Comparison of ENCODE assay signal across 8 mouse cellular contexts in the genomic region with DNA sequence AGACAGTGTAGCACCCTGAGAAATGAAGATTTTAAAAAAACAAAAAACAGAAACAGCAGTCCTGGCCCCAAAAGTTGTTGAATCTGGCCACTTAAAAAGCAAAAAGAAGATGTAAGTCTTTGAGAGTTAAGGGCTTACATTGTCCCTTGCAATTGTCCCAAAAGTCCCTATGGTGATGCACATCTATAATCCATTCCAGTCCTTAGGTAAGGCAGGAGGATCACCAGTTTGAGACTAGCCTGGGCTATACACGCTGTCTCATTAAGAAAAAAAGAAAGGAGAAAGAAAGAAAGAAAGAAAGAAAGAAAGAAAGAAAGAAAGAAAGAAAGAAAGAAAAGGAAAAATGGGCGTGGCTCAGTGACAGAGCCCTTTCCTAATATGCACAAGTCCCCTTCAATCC. TPM values are rescaled to one million over a fixed set of nuclear protein-coding genes. Genes with fewer than 3 reads are reported as not detected.
DNase-seq lines count a peak whose midpoint lies in the region; ATAC-seq and TF ChIP-seq lines count a peak whose summit lies in the region.

No protein-coding gene starts in this region.

- peak overlapping the region; percentile 53 for H3K4me3 ChIP-seq in heart, embryonic 13.5 days
- H3K4me3 ChIP-seq in bone marrow macrophage, adult 2 months (ENCODE audit: insufficient read depth, low read length) = peak overlapping the region; percentile 62
- peak overlapping the region; percentile 37 for H3K4me3 ChIP-seq in hindbrain, embryonic 12.5 days
- peak overlapping the region; percentile 36 for H3K4me3 ChIP-seq in midbrain, embryonic 11.5 days (ENCODE audit: low read depth, low read length)

- DNase-seq in heart, postnatal 10 days = no peak
- DNase-seq in midbrain, embryonic 11.5 days (ENCODE audit: low spot score, missing footprints) = no peak
- DNase-seq in natural killer cell, adult 2 months (ENCODE audit: low spot score in 2 of 2) = no peak
- DNase-seq in thymus, postnatal 14 days = no peak
- DNase-seq in Muller cell, postnatal 12 days (ENCODE audit: inconsistent ontology term) = no peak

- H3K36me3 ChIP-seq in heart, embryonic 13.5 days = peaks cover 3% of the 10 kb centered on the region; the same call in 1 of the 2 replicates
- H3K36me3 ChIP-seq in hindbrain, embryonic 12.5 days = no peaks in the 10 kb centered on the region
- H3K36me3 ChIP-seq in midbrain, embryonic 11.5 days (ENCODE audit: control insufficient read depth, insufficient read depth, low read length) = no peaks in the 10 kb centered on the region

- WGBS in heart, embryonic 13.5 days = 27% methylated on average over 2 of the region's 2 CpGs
- WGBS in hindbrain, embryonic 12.5 days = 16% methylated on average over 2 of the region's 2 CpGs
- WGBS in midbrain, embryonic 11.5 days = 20% methylated on average over 2 of the region's 2 CpGs

- peak overlapping the region; percentile 65 for H3K27ac ChIP-seq in heart, embryonic 13.5 days (replicated peaks)
- peak overlapping the region; percentile 36 for H3K27ac ChIP-seq in bone marrow macrophage, adult 2 months (ENCODE audit: insufficient read depth, low read depth, low read length)
- H3K27ac ChIP-seq in hindbrain, embryonic 12.5 days = peak overlapping the region; percentile 93
- no peak overlapping the region; the same call in 1 of the 2 replicates for H3K27ac ChIP-seq in midbrain, embryonic 11.5 days (ENCODE audit: low read depth, low read length)

- TF ChIP-seq POLR2A in bone marrow macrophage, adult 2 months (IDR thresholded peaks at IDR 0.05; ENCODE audit: borderline replicate concordance, low read depth, low read length) = no peak

- H3K9ac ChIP-seq in heart, embryonic 13.5 days = peak overlapping the region; percentile 6
- no peak overlapping the region for H3K9ac ChIP-seq in hindbrain, embryonic 12.5 days
- peak overlapping the region; percentile 9; the same call in 1 of the 2 replicates for H3K9ac ChIP-seq in midbrain, embryonic 11.5 days (ENCODE audit: low read length)

- H3K4me2 ChIP-seq in heart, embryonic 13.5 days = peak overlapping the region; percentile 76
- H3K4me2 ChIP-seq in hindbrain, embryonic 12.5 days (replicated peaks) = peak overlapping the region; percentile 66
- H3K4me2 ChIP-seq in midbrain, embryonic 11.5 days = peak overlapping the region; percentile 62

- ATAC-seq in heart, embryonic 13.5 days (ENCODE audit: extremely low read depth, insufficient number of reproducible peaks, low FRiP score, low TSS enrichment) = no peak
- ATAC-seq in hindbrain, embryonic 12.5 days (ENCODE audit: low FRiP score) = peak; percentile 48
- peak; percentile 55 for ATAC-seq in midbrain, embryonic 11.5 days (ENCODE audit: low FRiP score)

- intact Hi-C loops in heart, postnatal 10 days (cut with DNase I) = loop anchor here (2.0 kb wide), 1 partner anchor 32 kb away; no protein-coding TSS in a partner anchor

- H3K27me3 ChIP-seq in heart, embryonic 13.5 days (replicated peaks) = peaks cover 30% of the 10 kb centered on the region
- no peaks in the 10 kb centered on the region for H3K27me3 ChIP-seq in hindbrain, embryonic 12.5 days
- H3K27me3 ChIP-seq in midbrain, embryonic 11.5 days (ENCODE audit: control insufficient read depth, insufficient read depth, low read length) = no peaks in the 10 kb centered on the region

- H3K4me1 ChIP-seq in heart, embryonic 13.5 days = peaks cover 68% of the 10 kb centered on the region
- H3K4me1 ChIP-seq in bone marrow macrophage, adult 2 months (ENCODE audit: control insufficient read depth, insufficient read depth, low read length) = peaks cover 43% of the 10 kb centered on the region
- peaks cover 30% of the 10 kb centered on the region for H3K4me1 ChIP-seq in hindbrain, embryonic 12.5 days
- H3K4me1 ChIP-seq in midbrain, embryonic 11.5 days (ENCODE audit: control insufficient read depth, insufficient read depth, low read length) = no peaks in the 10 kb centered on the region; the same call in 1 of the 2 replicates

- H3K9me3 ChIP-seq in heart, embryonic 13.5 days = no peaks in the 10 kb centered on the region
- H3K9me3 ChIP-seq in hindbrain, embryonic 12.5 days (replicated peaks) = no peaks in the 10 kb centered on the region
- no peaks in the 10 kb centered on the region for H3K9me3 ChIP-seq in midbrain, embryonic 11.5 days (ENCODE audit: control insufficient read depth, low read length)

- TF ChIP-seq CTCF in bone marrow macrophage, adult 2 months (IDR thresholded peaks at IDR 0.05; ENCODE audit: low read depth, low read length) = no peak

RNA-seq across cellular contexts. Expression of a gene that starts 34.4 kb away (rescaled TPM):
- 5.0 and 5.1 TPM in 2 replicates for polyA plus RNA-seq in heart, embryonic 13.5 days (2015; fragmentation: Nextera tagmentation; extraction: Ambion mirVana)
- 10 to 100 TPM; 81.4 to 93.6 TPM for total RNA-seq in heart, postnatal 10 days (2021)
- polyA plus RNA-seq in bone marrow macrophage, adult 2 months (2012; ENCODE audit: insufficient read depth, insufficient read length, missing spikeins) = 24.4 and 28.6 TPM in 2 replicates
- polyA plus RNA-seq in hindbrain, embryonic 12.5 days (2016; fragmentation: Nextera tagmentation; extraction: Ambion mirVana) = 7.7 and 8.3 TPM in 2 replicates
- 1.9 and 2.0 TPM in 2 replicates for polyA plus RNA-seq in midbrain, embryonic 11.5 days (2014; fragmentation: Nextera tagmentation; extraction: Ambion mirVana)
